Mouse (Mus musculus) adrenal gland, adult (tissue): ENCODE data around the gene Hkdc1.
"Not testable (repeated sequence)": the region's sequence is repeated elsewhere in the genome, so short reads cannot be mapped to it uniquely, and the experiment has no call there.

Experiments used
- DNase-seq, 2 experiments: peaks; one replicate each; pipeline ENCODE4 v3.0.0; 2022 to 2023; ENCODE audit warnings: low spot score in 1 of 2; ENCODE audit not compliant: inconsistent age in 2 of 2

Gene Hkdc1

GRCm38 (mm10) chr10:62422255-62422654 lies at the start of gene Hkdc1:
Gene Hkdc1, minus strand, starts transcription at chr10:62422491.
- no peak for DNase-seq

GRCm38 (mm10) chr10:62471105-62471504 lies 48.8 kb upstream of the Hkdc1 start:
- no peak for DNase-seq

GRCm38 (mm10) chr10:62469736-62470135 lies 47.4 kb upstream of the Hkdc1 start:
- DNase-seq, result peak in 1 of 2 experiments; percentile 59

- DNase-seq, result no peak
Observed at GRCm38 (mm10) chr10:62461321-62461720, 39.0 kb upstream of the Hkdc1 start.

GRCm38 (mm10) chr10:62452001-62452400 lies 29.7 kb upstream of the Hkdc1 start:
- not testable (repeated sequence) for DNase-seq

GRCm38 (mm10) chr10:62450280-62450640 lies 28.0 kb upstream of the Hkdc1 start:
- no peak for DNase-seq

- peak; percentile 90 to 98 for DNase-seq
Observed at GRCm38 (mm10) chr10:62449364-62450279, 27.3 kb upstream of the Hkdc1 start, which contains the start of the genes 4930507D05Rik and Supv3l1. Gene 4930507D05Rik, plus strand, starts transcription at chr10:62449489. Gene Supv3l1, minus strand, starts transcription at chr10:62449738.

GRCm38 (mm10) chr10:62430427-62430826 lies 8.1 kb upstream of the Hkdc1 start:
- no peak for DNase-seq

- no peak for DNase-seq
Observed at GRCm38 (mm10) chr10:62425081-62425871, 3.0 kb upstream of the Hkdc1 start.

- no peak for DNase-seq
Observed at GRCm38 (mm10) chr10:62421127-62421526, 1.2 kb downstream of the Hkdc1 start.

- no peak for DNase-seq
Observed at GRCm38 (mm10) chr10:62420399-62420798, 1.9 kb downstream of the Hkdc1 start.

GRCm38 (mm10) chr10:62419422-62419821 lies 2.9 kb downstream of the Hkdc1 start:
- no peak for DNase-seq

GRCm38 (mm10) chr10:62418831-62419356 lies 3.4 kb downstream of the Hkdc1 start:
- DNase-seq, result no peak

GRCm38 (mm10) chr10:62413606-62413982 lies 8.7 kb downstream of the Hkdc1 start:
- DNase-seq, result no peak

- no peak for DNase-seq
Observed at GRCm38 (mm10) chr10:62412906-62413605, 9.2 kb downstream of the Hkdc1 start.

GRCm38 (mm10) chr10:62411431-62412410 lies 10.6 kb downstream of the Hkdc1 start:
- no peak for DNase-seq

GRCm38 (mm10) chr10:62410943-62411342 lies 11.3 kb downstream of the Hkdc1 start:
- DNase-seq, result peak; percentile 68 to 86

- peak in 1 of 2 experiments; percentile 12 for DNase-seq
Observed at GRCm38 (mm10) chr10:62404901-62405300, 17.4 kb downstream of the Hkdc1 start.

GRCm38 (mm10) chr10:62401641-62402111 lies 20.6 kb downstream of the Hkdc1 start:
- DNase-seq, result no peak

GRCm38 (mm10) chr10:62383011-62383410 lies 39.3 kb downstream of the Hkdc1 start:
- DNase-seq, result no peak
